Mouse (Mus musculus) heart, embryonic 11.5 days (tissue): ENCODE data around the gene Anxa5. TPM values are rescaled to one million over a fixed set of nuclear protein-coding genes. Genes with fewer than 3 reads are reported as not detected.
A peak's percentile ranks its signal among the peaks of the same experiment; 100 is the strongest.

Source experiments
- ATAC-seq: fragments of 200-750 bp; cut with Nextera tagmentation; replicated peaks from 2 replicates; pipeline ENCODE4 v1.8.0; 2017; ENCODE audit warnings: moderate library complexity; ENCODE audit not compliant: insufficient number of reproducible peaks, low FRiP score, low TSS enrichment
- H3K27ac ChIP-seq: fragments of 300-500 bp; sonication (generic); 2 replicates; pipeline ENCODE4 v1.5.1; 2014; ENCODE audit warnings: mild to moderate bottlenecking, low read depth, low read length
- H3K27me3 ChIP-seq: fragments of 300-500 bp; sonication (generic); 2 replicates; pipeline ENCODE4 v1.6.1; 2014; ENCODE audit warnings: mild to moderate bottlenecking, low read length, mixed read lengths; ENCODE audit not compliant: control insufficient read depth, insufficient read depth
- H3K36me3 ChIP-seq: fragments of 300-500 bp; sonication (generic); 2 replicates; pipeline ENCODE4 v1.6.1; 2014; ENCODE audit warnings: mild to moderate bottlenecking, low read length, moderate library complexity, mixed read lengths; ENCODE audit not compliant: control insufficient read depth, insufficient read depth
- H3K4me1 ChIP-seq: fragments of 300-500 bp; sonication (generic); 2 replicates; pipeline ENCODE4 v1.6.1; 2014; ENCODE audit warnings: low read length; ENCODE audit not compliant: control insufficient read depth, insufficient read depth
- H3K4me2 ChIP-seq: fragments of 300-500 bp; sonication (generic); 2 replicates; pipeline ENCODE4 v1.6.1; 2014; ENCODE audit warnings: mild to moderate bottlenecking, moderate library complexity
- H3K4me3 ChIP-seq: fragments of 300-500 bp; sonication (generic); 2 replicates; pipeline ENCODE4 v1.5.1; 2014; ENCODE audit warnings: low read depth, low read length
- H3K9ac ChIP-seq: fragments of 300-500 bp; sonication (generic); 2 replicates; pipeline ENCODE4 v1.6.1; 2014; ENCODE audit warnings: mild to moderate bottlenecking, low read depth, low read length, moderate library complexity
- H3K9me3 ChIP-seq: fragments of 300-500 bp; sonication (generic); replicated peaks from 2 replicates; pipeline ENCODE4 v1.6.1; 2016; ENCODE audit warnings: low read length; ENCODE audit not compliant: control insufficient read depth
- WGBS: fragments of 180-500 bp; shearing (Covaris S2); extraction: QIAGEN DNeasy Blood & Tissue Kit; methylation state at CpG from one replicate; pipeline ENCODE4 v1.1.7; 2014; ENCODE audit not compliant: insufficient replicate concordance; 5-methylcytosine and 5-hydroxymethylcytosine counted together
- polyA plus RNA-seq: library from polyadenylated mRNA; unstranded; fragments of >200 nt; fragmentation: Nextera tagmentation; extraction: Ambion mirVana; gene quantifications from 2 replicates; pipeline ENCODE4 v1.2.1, GENCODE M21; 2014

Gene Anxa5
- polyA plus RNA-seq, 1 experiment from 2014 or later = 316 TPM

GRCm38 (mm10) chr3:36501546-36501945, 25.9 kb upstream of the Anxa5 start:
- no peak overlapping the region for H3K27ac ChIP-seq
- 61% methylated on average over 7 of the region's 7 CpGs for WGBS
- H3K36me3 ChIP-seq = no peaks in the 10 kb centered on the region
- H3K4me3 ChIP-seq = no peak overlapping the region
- H3K9me3 ChIP-seq = no peaks in the 10 kb centered on the region
- H3K9ac ChIP-seq = no peak overlapping the region
- H3K4me2 ChIP-seq = no peak overlapping the region
- no peak for ATAC-seq
- H3K27me3 ChIP-seq = no peaks in the 10 kb centered on the region
- no peaks in the 10 kb centered on the region for H3K4me1 ChIP-seq

GRCm38 (mm10) chr3:36500976-36501375, 25.3 kb upstream of the Anxa5 start:
- H3K27me3 ChIP-seq = no peaks in the 10 kb centered on the region
- WGBS = 74% methylated on average over 8 of the region's 8 CpGs
- no peak for ATAC-seq
- no peaks in the 10 kb centered on the region for H3K9me3 ChIP-seq
- no peaks in the 10 kb centered on the region for H3K36me3 ChIP-seq
- no peak overlapping the region for H3K4me3 ChIP-seq
- no peak overlapping the region for H3K4me2 ChIP-seq
- no peaks in the 10 kb centered on the region for H3K4me1 ChIP-seq
- no peak overlapping the region for H3K27ac ChIP-seq
- H3K9ac ChIP-seq = no peak overlapping the region

- no peak for ATAC-seq
- 91% methylated on average over 7 of the region's 7 CpGs for WGBS
These were observed 23.7 kb upstream of the Anxa5 start for GRCm38 (mm10) chr3:36499418-36499817.

GRCm38 (mm10) chr3:36498224-36498623, 22.5 kb upstream of the Anxa5 start:
- Histone ChIP-seq H3K4me2 (no peak overlapping the region), H3K27me3 (no peaks in the 10 kb centered on the region), H3K36me3 (no peaks in the 10 kb centered on the region), H3K9me3 (no peaks in the 10 kb centered on the region), H3K27ac (no peak overlapping the region), H3K4me1 (no peaks in the 10 kb centered on the region), H3K9ac (no peak overlapping the region), H3K4me3 (no peak overlapping the region)
- no peak for ATAC-seq
- WGBS = 89% methylated on average over 6 of the region's 6 CpGs

More at GRCm38 (mm10) chr3:36499418-36499817, 23.7 kb upstream of the Anxa5 start:
- H3K27me3 ChIP-seq = no peaks in the 10 kb centered on the region
- H3K36me3 ChIP-seq = no peaks in the 10 kb centered on the region
- no peaks in the 10 kb centered on the region for H3K9me3 ChIP-seq
- H3K9ac ChIP-seq = no peak overlapping the region
- H3K4me3 ChIP-seq = no peak overlapping the region
- no peak overlapping the region for H3K4me2 ChIP-seq
- no peaks in the 10 kb centered on the region for H3K4me1 ChIP-seq
- no peak overlapping the region for H3K27ac ChIP-seq

- Histone ChIP-seq H3K9me3 (no peaks in the 10 kb centered on the region), H3K4me1 (0 out of 2 replicates have a peak, but pooled peaks cover 5% of the 10 kb centered on the region), H3K27me3 (no peaks in the 10 kb centered on the region), H3K27ac (no peak overlapping the region), H3K9ac (no peak overlapping the region), H3K4me2 (no peak overlapping the region), H3K36me3 (no peaks in the 10 kb centered on the region), H3K4me3 (no peak overlapping the region)
- 14% methylated on average over 14 of the region's 14 CpGs for WGBS
- ATAC-seq = no peak
These were observed 21.1 kb upstream of the Anxa5 start for GRCm38 (mm10) chr3:36496746-36497145.

- no peaks in the 10 kb centered on the region for H3K27me3 ChIP-seq
- no peak overlapping the region for H3K27ac ChIP-seq
- WGBS = 80% methylated on average over 9 of the region's 9 CpGs
- H3K4me1 ChIP-seq = 0 out of 2 replicates have a peak, but pooled peaks cover 5% of the 10 kb centered on the region
- no peaks in the 10 kb centered on the region for H3K9me3 ChIP-seq
- H3K4me2 ChIP-seq = no peak overlapping the region
- H3K36me3 ChIP-seq = no peaks in the 10 kb centered on the region
- no peak overlapping the region for H3K9ac ChIP-seq
- H3K4me3 ChIP-seq = no peak overlapping the region
- ATAC-seq = no peak
These were observed 20.6 kb upstream of the Anxa5 start for GRCm38 (mm10) chr3:36496273-36496672.

- WGBS = 8% methylated on average over 6 of the region's 6 CpGs
- Histone ChIP-seq H3K4me2 (0 out of 2 replicates have a peak overlapping the region, but pooled peaks have one; percentile 31), H3K27ac (no peak overlapping the region)
These were observed 19.7 kb upstream of the Anxa5 start for GRCm38 (mm10) chr3:36495436-36495835.

GRCm38 (mm10) chr3:36494613-36495012, 18.9 kb upstream of the Anxa5 start:
- 0 out of 2 replicates have a peak, but pooled peaks cover 5% of the 10 kb centered on the region for H3K4me1 ChIP-seq
- no peak overlapping the region for H3K4me2 ChIP-seq
- H3K4me3 ChIP-seq = no peak overlapping the region
- ATAC-seq = no peak
- no peaks in the 10 kb centered on the region for H3K36me3 ChIP-seq
- no peaks in the 10 kb centered on the region for H3K27me3 ChIP-seq
- H3K9me3 ChIP-seq = no peaks in the 10 kb centered on the region
- no peak overlapping the region for H3K27ac ChIP-seq
- H3K9ac ChIP-seq = no peak overlapping the region
- 74% methylated on average over 2 of the region's 2 CpGs for WGBS

More at GRCm38 (mm10) chr3:36495436-36495835, 19.7 kb upstream of the Anxa5 start:
- ATAC-seq = no peak; the same call in 1 of the 2 replicates
- H3K9me3 ChIP-seq = no peaks in the 10 kb centered on the region
- 0 out of 2 replicates have a peak, but pooled peaks cover 5% of the 10 kb centered on the region for H3K4me1 ChIP-seq
- no peaks in the 10 kb centered on the region for H3K27me3 ChIP-seq
- H3K9ac ChIP-seq = no peak overlapping the region
- H3K4me3 ChIP-seq = no peak overlapping the region
- H3K36me3 ChIP-seq = no peaks in the 10 kb centered on the region

- H3K36me3 ChIP-seq = no peaks in the 10 kb centered on the region
- no peaks in the 10 kb centered on the region for H3K9me3 ChIP-seq
- no peak overlapping the region for H3K27ac ChIP-seq
- 48% methylated on average over 6 of the region's 6 CpGs for WGBS
- no peak overlapping the region for H3K9ac ChIP-seq
- no peak overlapping the region for H3K4me2 ChIP-seq
- 0 out of 2 replicates have a peak, but pooled peaks cover 5% of the 10 kb centered on the region for H3K4me1 ChIP-seq
- no peak for ATAC-seq
- H3K4me3 ChIP-seq = no peak overlapping the region
- no peaks in the 10 kb centered on the region for H3K27me3 ChIP-seq
These were observed 18.1 kb upstream of the Anxa5 start for GRCm38 (mm10) chr3:36493641-36494283.
